Mouse (Mus musculus) brain, adult 2 months (tissue): ENCODE measurements at regions not wholly inside any gene's neighbourhood (a gene's known extent, or its start where the extent isn't known, plus 50 kb on each side); places are given as distances from the start of the nearest gene placed in this dataset.
"Not testable (repeated sequence)": the region's sequence is repeated elsewhere in the genome, so short reads cannot be mapped to it uniquely, and the experiment has no call there.

Experiments used
- DNase-seq: peaks from one replicate; pipeline ENCODE4 v3.0.0; 2011; ENCODE audit warnings: low read depth, low spot score

GRCm38 (mm10) chr9:53045788-53046187, 202.1 kb downstream of the Ddx10 start:
- peak; percentile 49 for DNase-seq

GRCm38 (mm10) chr9:53033797-53034196, 214.1 kb downstream of the Ddx10 start:
- DNase-seq: peak; percentile 83

- DNase-seq: peak; percentile 9
These were observed 225.8 kb downstream of the Ddx10 start for GRCm38 (mm10) chr9:53022096-53022495.

- DNase-seq: no peak
These were observed 237.1 kb downstream of the Ddx10 start for GRCm38 (mm10) chr9:53010741-53011140.

DNA sequence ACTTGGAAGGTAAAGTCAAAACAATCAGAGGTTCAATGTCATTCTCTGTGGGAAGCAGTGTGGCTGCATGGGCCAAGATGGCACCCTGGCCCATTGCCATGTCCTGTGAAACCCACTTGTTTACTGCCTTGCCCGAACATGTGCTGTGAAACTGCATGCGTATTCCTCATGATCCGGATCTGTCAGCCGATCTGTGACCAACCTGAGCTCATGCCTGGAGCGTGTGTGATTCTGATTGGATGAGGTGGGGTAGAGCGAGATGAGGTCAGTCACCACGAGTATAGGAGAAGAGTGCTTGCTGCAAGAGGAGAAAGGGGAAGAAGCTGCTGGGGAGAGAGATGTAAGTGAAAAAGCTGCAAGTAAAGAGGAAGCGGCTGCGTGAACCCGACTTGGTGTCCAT, 240.5 kb downstream of the Ddx10 start:
- no peak for DNase-seq

- no peak for DNase-seq
These were observed 241.8 kb downstream of the Ddx10 start for GRCm38 (mm10) chr9:53006085-53006484.

- peak; percentile 34 for DNase-seq
These were observed 243.4 kb downstream of the Ddx10 start for GRCm38 (mm10) chr9:53004253-53004978.

- DNase-seq: no peak
These were observed 271.8 kb downstream of the Ddx10 start for GRCm38 (mm10) chr9:52976041-52976440.

DNA sequence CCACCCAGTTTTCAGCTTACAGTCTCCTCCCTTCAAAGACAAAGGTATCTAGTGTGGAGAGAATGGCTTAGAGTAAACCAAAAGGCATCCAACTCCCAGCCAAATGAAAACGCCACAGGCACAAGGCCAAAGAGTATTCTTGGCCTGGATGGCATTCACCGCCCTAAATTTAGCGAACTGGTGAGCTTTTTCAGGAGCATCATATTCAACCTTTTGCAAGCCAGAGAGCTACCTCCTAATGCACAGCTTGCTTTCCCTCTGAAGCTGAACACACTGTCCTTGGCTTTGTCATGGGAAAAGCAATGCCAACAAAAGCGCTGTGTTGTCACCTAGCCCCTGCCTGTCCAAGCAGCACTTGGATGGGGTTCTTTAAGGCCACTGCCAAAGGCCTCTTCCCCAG, 282.2 kb downstream of the Ddx10 start:
- peak; percentile 92 for DNase-seq

DNA sequence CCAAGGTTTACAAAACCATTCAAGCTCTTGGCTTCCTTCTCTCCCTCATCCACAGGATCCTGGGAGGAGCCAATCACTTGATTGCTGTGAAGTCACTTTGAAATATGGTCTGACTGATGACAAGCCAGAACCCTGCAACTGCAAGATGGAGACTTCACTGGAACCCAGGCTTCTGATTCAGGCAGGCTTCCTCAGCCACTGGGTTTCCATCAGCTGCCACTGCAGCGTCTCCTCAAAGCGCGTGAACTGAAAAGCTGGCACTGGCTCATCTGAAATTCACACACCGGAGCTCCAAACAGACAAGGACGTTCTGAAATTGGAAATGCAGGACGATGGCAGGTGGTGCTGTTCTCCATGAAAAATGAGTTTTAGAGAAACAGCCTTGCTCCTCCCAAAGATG, 280.1 kb upstream of the AI593442 start:
- DNase-seq: peak; percentile 81

DNA sequence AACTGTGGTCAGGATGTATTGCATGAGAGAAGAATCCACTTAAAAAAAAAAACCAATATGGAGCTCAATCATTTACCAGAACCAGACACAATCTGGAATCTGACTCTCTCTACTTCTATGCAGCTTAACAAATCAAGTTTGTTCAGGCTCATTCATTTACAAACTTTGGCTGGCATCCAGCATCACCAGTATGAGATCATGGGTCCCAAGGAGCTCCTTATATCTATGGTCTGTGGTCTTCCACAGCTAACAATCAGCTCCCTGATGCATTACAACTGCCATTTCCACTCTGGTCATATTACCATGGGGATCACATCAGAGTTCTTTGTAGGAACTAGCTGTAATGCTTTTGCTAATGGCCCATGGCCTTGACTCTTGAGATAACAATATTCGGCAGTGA, 277.7 kb upstream of the AI593442 start:
- DNase-seq: no peak

DNA sequence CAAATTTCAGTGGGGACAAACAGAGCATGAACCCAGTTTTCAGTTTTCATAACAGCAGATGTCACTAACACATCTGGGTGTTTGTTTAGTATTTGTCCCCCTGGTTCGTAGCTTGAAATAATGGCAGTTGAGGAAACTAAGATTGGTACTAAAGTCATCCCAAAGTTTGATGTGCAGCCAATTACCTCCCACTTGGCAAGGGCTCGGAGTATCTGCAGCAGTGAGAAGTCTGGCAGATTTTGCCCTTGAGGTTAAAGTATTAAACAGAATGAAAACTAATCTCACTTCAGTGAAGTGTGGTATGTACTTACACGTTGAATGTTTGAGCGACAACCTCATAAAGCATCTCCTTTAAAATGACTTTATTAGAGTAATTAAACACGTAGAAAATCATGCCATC, 264.5 kb upstream of the AI593442 start:
- DNase-seq: no peak

DNA sequence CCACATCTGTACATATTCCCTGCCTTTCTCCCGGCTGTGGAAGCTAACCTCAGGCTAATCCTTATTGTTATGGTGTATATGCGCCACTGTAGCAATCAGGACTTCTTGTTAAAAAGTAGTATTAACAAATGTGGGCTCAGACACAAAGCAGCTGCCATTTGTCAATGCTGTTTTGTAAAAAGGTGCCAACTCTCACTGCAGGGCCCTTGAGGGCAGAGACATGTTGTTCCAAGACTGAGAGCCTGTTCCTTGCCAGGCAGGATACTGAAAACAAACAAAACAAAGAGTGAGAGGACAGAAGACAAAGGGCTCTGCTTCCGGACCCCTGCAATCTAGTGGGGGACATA, 262.0 kb upstream of the AI593442 start:
- DNase-seq: no peak

- peak; percentile 27 for DNase-seq
These were observed 261.5 kb upstream of the AI593442 start for GRCm38 (mm10) chr9:52940964-52941636.

GRCm38 (mm10) chr9:52935082-52935481, 255.5 kb upstream of the AI593442 start:
- DNase-seq: no peak

- DNase-seq: peak; percentile 71
These were observed 237.9 kb upstream of the AI593442 start for GRCm38 (mm10) chr9:52917516-52917915.

DNA sequence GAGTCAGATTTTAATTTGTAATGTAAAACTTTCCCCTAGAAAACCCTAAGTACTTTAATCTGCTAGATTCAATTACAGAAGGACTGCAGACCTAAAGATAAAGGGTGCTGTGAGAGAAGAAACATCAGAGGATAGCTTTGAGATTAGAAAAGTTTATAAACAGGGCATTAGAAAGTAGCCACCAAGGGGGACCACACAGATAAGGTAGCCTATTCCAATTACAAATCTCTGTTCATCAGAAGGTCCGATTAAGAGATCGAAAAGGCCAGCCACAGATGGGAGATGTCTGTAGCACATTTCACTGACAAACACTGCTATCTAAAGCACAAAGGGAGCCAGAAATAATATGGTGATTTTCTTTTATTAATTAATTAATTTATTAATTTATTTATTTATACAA, 209.1 kb upstream of the AI593442 start:
- not testable (repeated sequence) for DNase-seq

DNA sequence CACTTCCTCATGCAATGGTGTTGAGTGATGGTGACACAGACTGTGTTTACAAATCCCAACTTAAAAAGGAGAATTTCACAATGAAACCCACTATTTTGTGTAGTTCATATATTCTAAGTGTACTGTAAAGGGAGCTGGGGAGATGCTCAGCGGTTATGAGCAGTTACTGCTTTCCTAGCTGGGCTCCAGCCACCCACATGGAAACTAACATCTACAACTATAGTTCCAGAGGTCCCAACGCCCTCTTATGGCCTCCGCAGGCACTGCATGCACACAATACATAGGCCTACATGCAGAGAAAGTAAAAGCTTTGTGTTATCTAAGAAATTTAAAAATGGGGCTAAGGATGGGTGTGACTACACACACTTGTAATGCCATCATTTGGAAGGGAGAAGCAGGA, 208.4 kb upstream of the AI593442 start:
- DNase-seq: not testable (repeated sequence)

GRCm38 (mm10) chr9:52867236-52867635, 187.7 kb upstream of the AI593442 start:
- DNase-seq: peak; percentile 51

- DNase-seq: no peak
These were observed 180.7 kb upstream of the AI593442 start for GRCm38 (mm10) chr9:52860327-52860726.

DNA sequence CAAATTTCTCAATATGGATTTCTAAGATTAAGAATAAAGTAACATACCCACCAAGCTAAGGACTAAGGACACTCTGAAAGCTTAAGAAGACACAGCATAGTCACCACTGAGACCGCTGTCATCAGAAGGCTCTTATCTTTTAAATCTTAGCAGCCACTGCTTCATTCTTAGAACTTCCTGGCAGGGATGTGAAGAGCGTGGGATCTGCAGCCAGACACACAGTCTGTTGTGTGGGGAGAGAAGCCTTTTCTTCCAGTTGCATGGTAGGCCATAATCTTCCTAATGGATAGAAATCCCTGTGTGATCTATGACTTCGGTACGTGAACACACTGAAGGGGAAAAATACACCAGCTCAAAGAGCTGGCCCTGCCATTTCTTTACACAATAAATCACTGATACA, 178.8 kb upstream of the AI593442 start:
- peak; percentile 85 for DNase-seq

GRCm38 (mm10) chr9:52853338-52853737, 173.8 kb upstream of the AI593442 start:
- no peak for DNase-seq

DNA sequence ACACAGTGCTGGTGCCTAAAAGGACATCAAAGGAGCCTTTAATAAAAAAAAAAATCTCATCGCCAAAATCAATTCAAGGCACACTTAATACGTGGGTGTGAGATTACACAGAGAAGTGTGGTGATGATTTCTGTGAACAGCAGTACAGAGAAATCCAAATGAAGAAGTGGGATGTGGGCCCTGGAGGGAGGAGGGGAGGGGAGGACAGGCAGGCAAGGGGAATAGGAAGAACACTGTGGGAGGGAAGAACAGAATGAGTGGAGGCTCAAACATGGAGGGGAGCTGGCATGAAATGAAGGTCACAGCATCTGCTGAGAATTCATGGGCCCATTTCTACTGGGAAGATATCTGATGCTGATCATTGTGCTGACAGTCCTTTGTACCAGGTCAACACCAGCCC, 171.0 kb upstream of the AI593442 start:
- peak; percentile 82 for DNase-seq
